Mouse (Mus musculus): ENCODE data around the gene Rgs12. TPM values are rescaled to one million over a fixed set of nuclear protein-coding genes. Genes with fewer than 3 reads are reported as not detected.

The Rgs12 gene
- polyA plus RNA-seq, 1 experiment from 2014 or later, result 28.9 TPM

DNA sequence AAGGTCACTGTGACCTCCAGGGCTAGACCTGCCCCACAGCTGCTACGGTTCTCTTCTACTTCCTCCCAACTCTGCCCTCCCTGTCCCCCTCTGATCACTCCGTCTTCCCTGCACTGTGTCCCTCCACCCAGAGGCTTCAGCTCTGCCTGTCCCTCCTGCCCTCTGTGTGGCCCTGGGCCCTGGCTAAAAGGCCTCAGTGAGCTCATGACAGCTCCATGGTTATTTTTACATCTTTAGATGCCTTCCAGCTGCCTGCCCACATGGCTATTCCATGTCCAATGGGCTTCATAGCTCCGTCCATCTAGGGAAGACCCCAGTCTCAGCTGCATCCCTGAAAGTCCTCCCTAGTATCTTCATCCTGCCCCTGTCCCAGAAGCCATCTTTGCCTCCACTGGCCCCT, 110.9 kb downstream of the Rgs12 start:
- H3K4me2 ChIP-seq, result no peak overlapping the region
- H3K36me3 ChIP-seq, result no peaks in the 10 kb centered on the region
- no peaks in the 10 kb centered on the region for H3K9me3 ChIP-seq
- 0 out of 2 replicates have a peak overlapping the region, but pooled peaks have one; percentile 21 for H3K9ac ChIP-seq
- H3K27ac ChIP-seq (replicated peaks), result peak overlapping the region; percentile 78
- no peak overlapping the region for H3K4me3 ChIP-seq
- ATAC-seq (ENCODE audit: extremely low read depth, insufficient number of reproducible peaks, low FRiP score, low TSS enrichment), result no peak
- H3K4me1 ChIP-seq, result peaks cover 34% of the 10 kb centered on the region
- WGBS, result 26% methylated on average over 3 of the region's 3 CpGs
- peaks cover 44% of the 10 kb centered on the region for H3K27me3 ChIP-seq (replicated peaks)

DNA sequence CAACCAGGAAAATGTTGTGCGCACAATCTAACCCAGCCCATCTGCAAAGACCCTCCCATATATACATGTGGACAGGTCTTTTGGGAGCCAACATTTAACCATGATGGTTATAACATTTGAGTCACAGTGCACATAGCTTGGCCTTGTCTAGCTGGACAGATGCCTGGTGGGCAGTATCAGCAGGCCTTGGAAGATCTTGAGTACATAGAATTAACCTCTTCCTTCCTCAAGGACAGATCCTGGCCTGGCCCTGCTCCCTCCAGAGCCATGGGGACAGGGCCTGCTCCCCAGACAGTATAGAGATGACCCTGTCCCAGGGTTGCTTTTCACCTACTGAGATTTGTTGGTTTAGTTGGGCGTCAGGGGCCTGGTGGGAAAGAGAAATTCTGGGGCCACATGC, 120.6 kb downstream of the Rgs12 start:
- no peaks in the 10 kb centered on the region for H3K9me3 ChIP-seq
- no peak for ATAC-seq (ENCODE audit: extremely low read depth, insufficient number of reproducible peaks, low FRiP score, low TSS enrichment)
- H3K4me2 ChIP-seq, result no peak overlapping the region
- peaks cover 16% of the 10 kb centered on the region for H3K4me1 ChIP-seq
- no peak overlapping the region for H3K4me3 ChIP-seq
- no peak overlapping the region for H3K27ac ChIP-seq (replicated peaks)
- no peaks in the 10 kb centered on the region for H3K27me3 ChIP-seq (replicated peaks)
- 84% methylated on average over 2 of the region's 2 CpGs for WGBS
- H3K9ac ChIP-seq, result no peak overlapping the region
- peaks cover 4% of the 10 kb centered on the region; the same call in 1 of the 2 replicates for H3K36me3 ChIP-seq

- ATAC-seq (ENCODE audit: extremely low read depth, insufficient number of reproducible peaks, low FRiP score, low TSS enrichment), result no peak
- WGBS, result 76% methylated on average over 8 of the region's 8 CpGs
Observed at GRCm38 (mm10) chr5:35070314-35070713, 121.1 kb downstream of the Rgs12 start.

GRCm38 (mm10) chr5:35070953-35071352, 121.7 kb downstream of the Rgs12 start:
- Histone ChIP-seq H3K4me2 (no peak overlapping the region), H3K9ac (no peak overlapping the region), H3K27me3 (replicated peaks) (no peaks in the 10 kb centered on the region), H3K27ac (replicated peaks) (no peak overlapping the region), H3K4me1 (peaks cover 16% of the 10 kb centered on the region), H3K4me3 (no peak overlapping the region), H3K9me3 (no peaks in the 10 kb centered on the region), H3K36me3 (peaks cover 12% of the 10 kb centered on the region)
- WGBS, result 67% methylated on average over 7 of the region's 7 CpGs
- ATAC-seq (ENCODE audit: extremely low read depth, insufficient number of reproducible peaks, low FRiP score, low TSS enrichment), result no peak

More at GRCm38 (mm10) chr5:35070314-35070713, 121.1 kb downstream of the Rgs12 start:
- no peak overlapping the region for H3K9ac ChIP-seq
- H3K4me1 ChIP-seq, result peaks cover 16% of the 10 kb centered on the region
- H3K4me2 ChIP-seq, result no peak overlapping the region
- H3K27ac ChIP-seq (replicated peaks), result no peak overlapping the region
- H3K9me3 ChIP-seq, result no peaks in the 10 kb centered on the region
- H3K4me3 ChIP-seq, result no peak overlapping the region
- H3K36me3 ChIP-seq, result peaks cover 6% of the 10 kb centered on the region
- no peaks in the 10 kb centered on the region for H3K27me3 ChIP-seq (replicated peaks)

DNA sequence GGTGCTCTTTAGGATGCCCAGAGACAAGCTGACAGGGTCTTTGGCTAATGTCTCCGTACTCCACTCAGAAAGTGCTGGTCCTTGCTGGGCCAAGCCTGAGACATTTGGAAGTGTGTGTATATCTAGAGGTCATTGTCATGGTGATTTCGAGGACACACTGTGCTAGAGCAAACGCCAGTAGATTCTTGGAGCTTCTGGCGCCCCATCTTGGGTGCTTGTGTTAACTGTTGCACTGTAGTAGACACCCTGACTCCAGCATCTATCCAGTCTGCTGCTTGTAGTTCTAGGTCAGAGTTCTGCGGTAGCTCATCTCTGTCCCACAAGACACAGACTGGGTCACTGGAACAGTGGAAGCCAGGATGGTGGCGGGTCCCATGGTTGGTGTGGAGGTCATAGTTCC, 122.6 kb downstream of the Rgs12 start:
- Histone ChIP-seq H3K9me3 (no peaks in the 10 kb centered on the region), H3K4me2 (no peak overlapping the region), H3K4me3 (no peak overlapping the region), H3K27ac (replicated peaks) (no peak overlapping the region), H3K9ac (no peak overlapping the region), H3K36me3 (peaks cover 18% of the 10 kb centered on the region), H3K4me1 (peaks cover 16% of the 10 kb centered on the region), H3K27me3 (replicated peaks) (no peaks in the 10 kb centered on the region)
- ATAC-seq (ENCODE audit: extremely low read depth, insufficient number of reproducible peaks, low FRiP score, low TSS enrichment), result no peak
- 78% methylated on average over 6 of the region's 6 CpGs for WGBS

- no peak overlapping the region for H3K27ac ChIP-seq (replicated peaks)
- H3K9me3 ChIP-seq, result no peaks in the 10 kb centered on the region
- H3K4me1 ChIP-seq, result peaks cover 16% of the 10 kb centered on the region
- ATAC-seq (ENCODE audit: extremely low read depth, insufficient number of reproducible peaks, low FRiP score, low TSS enrichment), result no peak
- 48% methylated on average over 11 of the region's 11 CpGs for WGBS
- H3K4me2 ChIP-seq, result no peak overlapping the region
- H3K4me3 ChIP-seq, result no peak overlapping the region
- H3K27me3 ChIP-seq (replicated peaks), result peaks cover 7% of the 10 kb centered on the region
- H3K36me3 ChIP-seq, result peaks cover 28% of the 10 kb centered on the region
- H3K9ac ChIP-seq, result no peak overlapping the region
Observed at GRCm38 (mm10) chr5:35073235-35073634, 124.0 kb downstream of the Rgs12 start.

- Histone ChIP-seq H3K36me3 (peaks cover 28% of the 10 kb centered on the region), H3K4me3 (no peak overlapping the region), H3K27ac (replicated peaks) (no peak overlapping the region), H3K4me2 (no peak overlapping the region), H3K27me3 (replicated peaks) (peaks cover 14% of the 10 kb centered on the region), H3K9ac (no peak overlapping the region), H3K4me1 (peaks cover 16% of the 10 kb centered on the region), H3K9me3 (no peaks in the 10 kb centered on the region)
- ATAC-seq (ENCODE audit: extremely low read depth, insufficient number of reproducible peaks, low FRiP score, low TSS enrichment), result no peak
- 51% methylated on average over 9 of the region's 9 CpGs for WGBS
Observed at GRCm38 (mm10) chr5:35073992-35074391, 124.7 kb downstream of the Rgs12 start.

- 84% methylated on average over 1 of the region's 1 CpGs for WGBS
- H3K9me3 ChIP-seq, result no peaks in the 10 kb centered on the region
- H3K9ac ChIP-seq, result no peak overlapping the region
- ATAC-seq (ENCODE audit: extremely low read depth, insufficient number of reproducible peaks, low FRiP score, low TSS enrichment), result no peak
- H3K4me2 ChIP-seq, result no peak overlapping the region
- H3K4me3 ChIP-seq, result no peak overlapping the region
- H3K27me3 ChIP-seq (replicated peaks), result peaks cover 27% of the 10 kb centered on the region
- no peak overlapping the region for H3K27ac ChIP-seq (replicated peaks)
- H3K4me1 ChIP-seq, result peaks cover 26% of the 10 kb centered on the region
- peaks cover 33% of the 10 kb centered on the region for H3K36me3 ChIP-seq
Observed at GRCm38 (mm10) chr5:35076369-35076768, 127.1 kb downstream of the Rgs12 start.

GRCm38 (mm10) chr5:35079101-35079500, 129.9 kb downstream of the Rgs12 start:
- no peak for ATAC-seq (ENCODE audit: extremely low read depth, insufficient number of reproducible peaks, low FRiP score, low TSS enrichment)
- 44% methylated on average over 18 of the region's 18 CpGs for WGBS

DNA sequence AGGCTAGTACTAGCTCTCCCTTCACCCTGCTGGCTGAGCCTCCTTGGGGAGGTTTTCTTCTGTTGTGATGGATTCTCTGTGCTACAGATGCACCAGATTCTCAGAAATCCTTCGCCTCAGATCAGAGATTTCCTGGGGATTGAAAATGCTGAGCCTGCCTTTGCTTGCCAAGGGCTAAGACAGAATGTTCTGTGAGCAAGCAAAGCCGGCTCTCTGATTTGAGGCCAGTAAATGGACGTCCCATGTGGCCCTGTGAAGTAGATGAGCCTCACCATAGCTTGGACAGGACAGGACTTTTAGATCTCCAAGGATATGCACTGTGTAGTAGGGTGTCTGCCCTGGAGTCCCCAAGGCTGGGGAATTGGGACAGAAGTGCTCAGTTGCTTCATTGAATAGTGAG, 135.7 kb downstream of the Rgs12 start:
- no peak overlapping the region for H3K27ac ChIP-seq (replicated peaks)
- H3K9me3 ChIP-seq, result no peaks in the 10 kb centered on the region
- ATAC-seq (ENCODE audit: extremely low read depth, insufficient number of reproducible peaks, low FRiP score, low TSS enrichment), result no peak
- H3K9ac ChIP-seq, result no peak overlapping the region
- peaks cover 9% of the 10 kb centered on the region for H3K27me3 ChIP-seq (replicated peaks)
- no peaks in the 10 kb centered on the region for H3K36me3 ChIP-seq
- 72% methylated on average over 3 of the region's 3 CpGs for WGBS
- H3K4me2 ChIP-seq, result no peak overlapping the region
- peaks cover 14% of the 10 kb centered on the region for H3K4me1 ChIP-seq
- no peak overlapping the region for H3K4me3 ChIP-seq

More at GRCm38 (mm10) chr5:35079101-35079500, 129.9 kb downstream of the Rgs12 start:
- H3K9ac ChIP-seq, result peak overlapping the region; percentile 24; the same call in 1 of the 2 replicates
- peaks cover 27% of the 10 kb centered on the region for H3K27me3 ChIP-seq (replicated peaks)
- no peaks in the 10 kb centered on the region for H3K9me3 ChIP-seq
- H3K4me2 ChIP-seq, result no peak overlapping the region
- peaks cover 33% of the 10 kb centered on the region for H3K36me3 ChIP-seq
- H3K4me3 ChIP-seq, result no peak overlapping the region
- H3K27ac ChIP-seq (replicated peaks), result no peak overlapping the region
- peaks cover 22% of the 10 kb centered on the region for H3K4me1 ChIP-seq

DNA sequence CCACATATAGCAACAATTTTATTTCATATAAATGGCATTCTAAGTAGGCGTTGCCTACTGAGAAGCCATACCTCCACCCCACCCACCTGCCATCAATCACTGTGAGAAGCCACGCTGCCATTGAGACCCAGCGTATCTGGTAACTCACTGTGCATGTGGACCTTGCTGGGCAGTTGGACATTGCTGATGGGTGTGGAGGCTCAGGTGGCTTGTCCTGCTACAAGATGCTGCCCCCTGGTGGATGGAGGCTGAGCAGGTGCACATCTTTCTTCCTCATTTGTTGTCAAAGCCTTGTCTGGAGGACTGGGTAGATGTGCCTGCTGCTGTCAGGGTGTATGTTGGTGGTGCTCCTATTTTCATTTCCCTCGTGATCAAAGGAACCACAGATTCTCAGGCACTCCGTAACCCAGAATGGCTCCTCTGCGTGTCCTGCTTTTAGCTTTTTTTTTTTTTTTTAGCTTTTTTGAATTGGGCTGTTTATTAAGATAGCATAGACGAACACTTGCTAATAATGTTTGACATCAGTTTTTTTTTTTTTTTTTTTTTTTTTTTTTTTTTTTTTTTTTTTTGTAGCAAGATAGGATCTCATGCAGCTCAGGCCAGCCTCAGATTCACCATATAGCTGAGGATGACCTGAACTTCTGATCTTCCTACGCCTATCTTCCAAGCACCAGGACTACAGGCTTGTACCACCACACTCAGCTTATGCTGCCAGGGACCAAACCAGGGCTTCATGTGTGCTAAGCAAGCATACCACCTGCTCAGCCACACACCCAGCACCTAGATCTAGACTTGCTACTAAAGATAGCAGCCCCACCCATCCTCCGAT, 139.8 kb downstream of the Rgs12 start:
- no peak for ATAC-seq (ENCODE audit: extremely low read depth, insufficient number of reproducible peaks, low FRiP score, low TSS enrichment)
- Histone ChIP-seq H3K4me3 (no peak overlapping the region), H3K9me3 (no peaks in the 10 kb centered on the region), H3K27ac (replicated peaks) (no peak overlapping the region), H3K9ac (no peak overlapping the region), H3K4me2 (no peak overlapping the region), H3K4me1 (no peaks in the 10 kb centered on the region), H3K27me3 (replicated peaks) (peaks cover 6% of the 10 kb centered on the region), H3K36me3 (peaks cover 37% of the 10 kb centered on the region)
- 63% methylated on average over 9 of the region's 9 CpGs for WGBS

All from heart, embryonic 13.5 days (tissue).